Mouse (Mus musculus) small intestine, adult 2 months (tissue): Measurements from ENCODE around the gene 1700066M21Rik.

ENCODE experiments used
- CTCF ChIP-seq: fragments of 200-500 bp; IDR thresholded peaks from 2 replicates; pipeline ENCODE4 v1.5.1; 2012; ENCODE audit warnings: low read depth, mild to moderate bottlenecking, control low read depth, inconsistent platforms, low read length, moderate library complexity, mixed read lengths; ENCODE audit not compliant: insufficient replicate concordance, insufficient read length; ENCODE audit errors: extremely low read depth
- POLR2A ChIP-seq: fragments of 200-500 bp; IDR thresholded peaks from 2 replicates; pipeline ENCODE4 v1.6.1; 2012; ENCODE audit warnings: low read depth, mild to moderate bottlenecking, control low read depth, inconsistent platforms, low read length, moderate library complexity

- TF ChIP-seq POLR2A (no peak), CTCF (no peak)
These were observed 22.9 kb downstream of the 1700066M21Rik start for GRCm38 (mm10) chr1:57400321-57400720.
